Mouse (Mus musculus) embryo, embryonic 9.5 days (tissue): ENCODE data around the gene Tgm4.

ENCODE experiments used
- DNase-seq: peaks from one replicate; pipeline ENCODE4 v3.0.0-alpha.2; 2017; ENCODE audit errors: extremely low spot score

Tgm4 gene

DNA sequence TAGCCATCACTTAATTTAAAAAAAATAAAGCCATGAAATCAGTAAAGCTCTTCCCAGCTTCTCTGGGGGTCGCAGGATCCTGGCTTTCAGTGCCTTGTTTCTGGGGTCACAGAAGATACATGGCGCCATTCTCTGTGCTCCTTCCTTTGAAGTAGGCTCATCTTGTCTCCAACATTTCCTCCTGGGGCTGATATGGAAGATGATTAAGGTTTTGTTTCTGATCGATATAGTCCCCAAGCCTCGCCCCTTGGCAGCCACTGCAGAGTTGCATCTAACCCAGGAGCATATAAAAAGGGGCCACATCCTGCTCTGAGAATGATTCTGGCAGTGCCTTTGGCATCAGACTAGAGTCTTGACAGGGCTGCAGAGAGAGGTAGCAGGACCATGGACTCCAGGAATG is at the start of gene Tgm4:
Gene Tgm4, plus strand, starts transcription at position 301 of the 400 bp plus-strand sequence.
- no peak for DNase-seq

DNA sequence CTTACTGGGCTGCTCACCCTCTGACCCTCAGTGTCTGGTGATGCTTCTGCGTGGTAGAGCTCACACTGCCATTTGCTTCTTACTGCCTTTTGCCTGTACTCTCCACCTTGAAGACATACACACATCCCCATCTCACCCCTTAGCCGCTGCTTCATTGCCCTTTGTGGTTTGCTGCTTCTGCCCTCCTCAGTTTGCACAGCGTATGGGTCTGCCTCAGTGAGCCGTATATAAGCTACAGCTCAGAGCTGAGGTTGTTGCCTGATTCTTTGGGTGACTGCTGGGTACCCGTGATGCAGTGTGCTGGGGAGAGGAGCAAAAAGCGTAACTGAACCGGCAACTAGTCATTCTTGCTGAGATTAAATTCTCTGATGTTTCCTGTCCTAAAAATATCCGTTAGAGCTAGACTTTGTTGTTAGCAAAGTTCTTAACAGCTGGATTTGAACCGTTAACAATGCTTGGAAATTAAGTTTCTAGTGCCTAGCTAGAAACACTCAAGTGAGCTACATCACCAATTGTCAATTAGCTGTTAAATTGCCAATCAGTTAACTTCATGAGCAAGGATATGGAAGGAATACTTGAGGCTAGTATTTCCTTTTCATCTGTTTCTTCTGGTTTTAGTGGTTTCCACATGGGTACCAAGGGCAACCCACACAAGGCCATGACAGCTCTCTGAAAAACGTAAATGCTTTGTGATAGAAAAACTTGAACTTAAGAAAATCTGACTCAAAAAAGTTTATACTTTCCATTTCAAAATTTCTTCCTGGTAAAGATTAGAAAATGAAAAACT is 35.9 kb upstream of the Tgm4 start:
- no peak for DNase-seq

- DNase-seq = no peak
These were observed 35.3 kb upstream of the Tgm4 start for GRCm38 (mm10) chr9:122999193-122999586.

DNA sequence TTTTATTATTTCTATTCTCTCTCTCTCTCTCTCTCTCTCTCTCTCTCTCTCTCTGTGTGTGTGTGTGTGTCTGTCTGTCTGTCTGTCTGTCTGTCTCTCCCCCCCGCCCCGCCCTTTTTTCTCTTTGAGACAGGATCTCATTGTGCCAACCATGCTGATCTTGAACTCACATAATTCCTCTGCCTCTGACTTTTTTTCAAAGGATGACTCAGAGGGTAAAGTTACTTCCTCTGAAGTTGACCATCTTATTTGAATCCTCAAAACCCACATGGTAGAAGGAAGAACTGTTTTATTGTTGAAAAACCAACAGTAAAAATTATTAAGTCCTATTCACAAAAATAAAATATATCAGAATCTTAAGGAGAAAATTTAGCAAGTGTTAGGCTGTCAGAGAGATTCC is 29.8 kb upstream of the Tgm4 start:
- no peak for DNase-seq

GRCm38 (mm10) chr9:123006071-123006470 is 28.5 kb upstream of the Tgm4 start:
- no peak for DNase-seq

DNA sequence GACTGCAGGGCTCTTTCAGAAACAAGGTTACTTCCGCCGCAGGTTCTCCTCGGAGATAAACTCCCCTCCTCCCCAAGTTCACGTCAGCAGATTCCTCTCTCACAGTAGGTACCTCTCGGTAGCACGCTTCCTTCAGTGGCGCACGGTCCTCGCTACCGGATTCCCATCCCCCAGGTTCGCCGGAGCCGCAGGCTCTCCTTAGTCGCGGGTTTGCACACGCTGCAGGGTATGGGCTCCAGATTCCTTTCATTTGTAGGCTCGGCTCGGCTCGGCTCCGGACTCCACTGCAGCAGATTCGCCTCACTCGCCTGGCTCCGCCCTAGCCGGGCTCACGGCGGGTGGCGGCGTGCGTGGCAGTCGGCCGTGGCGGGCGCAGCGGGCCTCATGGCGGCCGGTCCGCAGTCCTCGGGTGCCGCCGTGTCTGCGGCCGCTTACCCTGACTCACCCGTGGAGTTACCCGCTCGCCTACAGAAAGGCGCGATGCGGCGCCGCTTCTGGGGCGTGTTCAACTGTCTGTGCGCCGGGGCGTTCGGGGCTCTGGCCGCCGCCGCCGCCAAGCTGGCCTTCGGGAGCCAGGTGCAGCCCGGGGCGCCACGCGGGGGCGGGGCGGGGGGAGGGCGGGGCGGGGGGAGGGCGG is 13.4 kb upstream of the Tgm4 start, which contains the start of gene Tmem42:
Gene Tmem42, plus strand, starts transcription at position 332 of the 637 bp plus-strand sequence.
- peak; percentile 90 for DNase-seq

DNA sequence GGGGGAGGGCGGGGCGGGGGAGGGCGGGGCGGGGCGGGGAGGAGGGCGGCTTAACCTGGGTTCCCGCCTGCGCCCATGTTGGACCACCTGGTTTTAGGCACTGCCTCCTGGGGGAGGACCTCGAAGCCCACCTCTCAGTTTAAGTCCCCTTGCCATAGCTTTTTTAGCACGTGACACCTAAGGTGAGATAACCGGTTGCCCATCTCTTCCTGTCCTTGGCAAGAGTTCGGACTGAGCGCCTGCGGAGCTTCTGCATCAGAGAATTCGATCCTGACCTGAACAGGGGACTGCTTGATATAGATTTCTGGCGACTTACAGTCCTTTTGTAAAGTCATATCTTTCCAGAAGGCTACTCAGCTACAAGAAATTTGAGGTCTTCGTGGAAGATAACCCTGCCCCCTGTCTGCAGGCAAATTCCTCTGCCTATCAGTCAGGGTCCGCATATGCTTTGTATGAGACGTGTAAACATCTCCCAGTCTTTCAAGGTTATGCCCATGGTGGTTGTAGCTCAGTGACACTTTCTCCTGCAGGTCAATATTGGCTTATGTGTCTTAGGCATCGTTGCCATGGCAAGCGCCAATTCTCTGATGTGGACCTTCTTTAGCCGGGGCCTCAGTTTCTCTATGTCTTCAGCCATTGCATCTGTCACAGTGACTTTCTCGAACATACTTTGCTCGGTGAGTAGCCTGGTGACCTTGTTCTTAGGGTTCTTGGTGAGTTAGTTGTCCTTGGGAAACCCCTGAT is 12.7 kb upstream of the Tgm4 start:
- no peak for DNase-seq

DNA sequence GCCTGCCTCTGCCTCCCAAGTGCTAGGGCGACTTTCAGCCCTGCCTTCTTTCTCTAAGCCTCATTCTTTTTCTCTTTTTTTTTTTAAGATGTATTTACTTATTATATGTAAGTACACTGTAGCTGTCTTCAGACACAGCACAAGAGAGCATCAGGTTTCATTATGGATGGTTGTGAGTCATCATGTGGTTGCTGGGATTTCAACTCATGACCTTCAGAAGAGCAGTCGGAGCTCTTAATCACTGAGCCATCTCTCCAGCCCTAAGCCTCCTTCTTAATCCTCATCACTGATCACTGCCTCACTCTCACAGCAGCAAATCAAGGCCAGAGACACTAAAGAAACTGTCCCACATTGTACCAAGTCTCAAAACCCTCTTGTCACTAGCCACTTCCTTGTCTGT is 10.3 kb upstream of the Tgm4 start:
- no peak for DNase-seq

DNA sequence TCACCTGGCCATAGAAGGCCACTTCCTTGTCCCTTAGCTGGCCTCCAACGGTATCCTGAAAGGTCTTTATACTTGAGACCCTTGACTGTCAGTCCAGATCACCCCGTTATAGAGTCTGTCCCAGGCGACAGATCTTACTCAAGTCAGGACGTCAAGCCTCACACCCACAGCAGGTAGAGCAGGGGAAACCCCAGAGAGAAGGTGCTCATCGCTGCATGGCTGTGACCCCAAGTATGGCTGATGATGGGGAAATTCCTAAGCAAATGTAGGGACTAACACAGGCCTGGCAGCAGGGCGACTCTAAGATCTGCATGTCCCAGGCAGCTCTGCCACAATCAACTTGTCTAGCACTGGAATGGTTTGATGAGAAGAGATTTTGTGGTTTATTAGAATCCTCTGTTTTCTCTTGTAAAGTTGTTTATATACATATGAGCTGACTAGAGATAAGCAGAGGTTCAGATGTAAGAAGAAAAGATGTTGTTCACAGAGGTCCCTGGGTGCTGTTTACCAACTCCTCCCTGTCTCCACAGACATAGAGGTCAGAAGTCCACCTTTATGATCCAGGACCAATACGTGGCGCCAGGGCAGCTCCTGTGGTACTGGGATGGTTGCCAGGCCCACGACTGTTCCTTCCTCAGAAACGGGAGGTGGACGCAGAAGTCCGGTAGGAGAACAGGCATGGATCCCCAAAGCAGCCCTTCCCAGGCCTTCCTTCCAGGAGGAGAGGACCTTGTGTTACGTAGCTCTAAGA is 2.9 kb upstream of the Tgm4 start:
- DNase-seq = no peak

DNA sequence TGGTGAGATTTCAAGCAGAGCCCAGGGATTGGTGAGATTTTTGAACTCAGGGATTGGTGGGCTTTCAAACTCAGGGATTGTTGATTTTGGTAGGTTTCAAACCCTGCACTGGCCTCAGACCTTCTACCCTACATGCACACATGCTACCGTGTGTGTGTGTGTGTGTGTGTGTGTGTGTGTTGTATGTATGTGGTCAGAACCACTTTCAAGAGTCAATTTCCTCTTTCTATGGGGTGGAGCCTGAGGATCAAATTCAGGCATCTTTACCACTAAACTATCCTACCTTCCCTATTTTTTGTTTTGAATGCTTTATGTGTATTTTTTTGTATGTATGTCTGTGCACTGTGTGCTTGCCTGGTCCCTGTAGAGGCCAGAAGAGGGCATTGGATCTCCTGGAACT is 13.1 kb downstream of the Tgm4 start:
- no peak for DNase-seq

- no peak for DNase-seq
These were observed 24.3 kb downstream of the Tgm4 start for GRCm38 (mm10) chr9:123058724-123059292.

DNA sequence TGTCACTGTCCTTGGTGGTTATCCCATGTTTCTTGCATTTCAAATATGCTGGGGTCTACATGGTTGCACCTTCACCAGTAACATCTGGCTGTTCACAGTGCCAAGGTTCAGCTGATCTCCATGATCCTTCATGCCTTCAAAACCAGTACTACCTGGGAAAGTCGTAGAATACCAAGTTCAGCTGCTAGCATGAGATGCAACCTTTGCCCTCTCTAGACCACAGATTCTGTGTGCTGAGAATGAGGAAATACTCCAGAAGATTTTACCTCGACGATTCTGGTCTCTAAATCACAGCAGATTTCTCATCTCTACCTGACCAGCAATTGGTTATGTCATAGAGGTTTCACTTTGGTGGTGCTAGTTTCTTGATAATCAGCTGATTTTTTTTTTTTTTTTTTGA is 25.6 kb downstream of the Tgm4 start:
- no peak for DNase-seq

DNA sequence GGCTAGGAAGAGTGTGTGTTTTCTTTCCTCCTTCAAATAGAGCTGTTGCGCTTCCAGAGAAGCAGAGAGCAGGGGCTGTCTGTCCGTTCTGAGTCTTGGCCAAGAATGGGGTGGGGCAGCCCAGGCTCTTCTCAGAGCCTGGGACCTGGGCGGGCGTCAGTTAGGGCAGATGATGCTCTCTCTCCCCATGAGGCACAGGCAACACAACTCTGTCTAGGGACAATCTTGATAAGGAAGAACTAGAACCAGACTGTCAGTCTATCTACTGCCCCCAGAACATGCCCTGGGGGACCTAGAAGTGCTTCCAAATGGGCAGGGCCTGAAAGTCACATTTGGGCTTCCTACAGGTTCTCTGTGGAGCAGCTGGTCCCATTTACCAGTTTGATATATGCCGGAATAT is 44.6 kb downstream of the Tgm4 start:
- DNase-seq = no peak

DNA sequence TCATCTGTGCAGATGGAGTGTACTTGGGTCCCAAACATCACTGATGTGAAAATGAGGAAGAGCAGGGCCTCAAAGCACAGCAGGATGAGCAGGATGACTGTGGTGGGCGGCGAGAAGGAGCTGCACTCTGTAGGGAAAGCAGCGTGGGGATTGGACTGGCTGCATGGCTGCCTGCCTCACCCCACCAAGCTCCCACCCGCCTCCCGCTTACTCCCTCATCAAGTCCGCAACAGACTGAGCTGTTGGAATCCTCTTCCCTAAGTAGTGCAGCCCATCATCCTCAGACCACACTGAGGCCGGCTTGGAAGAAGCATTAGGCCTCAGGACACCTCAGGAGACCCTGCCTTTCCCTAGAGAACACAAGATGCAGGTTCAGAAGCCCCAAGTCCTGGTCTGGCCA is 45.8 kb downstream of the Tgm4 start:
- no peak for DNase-seq

DNA sequence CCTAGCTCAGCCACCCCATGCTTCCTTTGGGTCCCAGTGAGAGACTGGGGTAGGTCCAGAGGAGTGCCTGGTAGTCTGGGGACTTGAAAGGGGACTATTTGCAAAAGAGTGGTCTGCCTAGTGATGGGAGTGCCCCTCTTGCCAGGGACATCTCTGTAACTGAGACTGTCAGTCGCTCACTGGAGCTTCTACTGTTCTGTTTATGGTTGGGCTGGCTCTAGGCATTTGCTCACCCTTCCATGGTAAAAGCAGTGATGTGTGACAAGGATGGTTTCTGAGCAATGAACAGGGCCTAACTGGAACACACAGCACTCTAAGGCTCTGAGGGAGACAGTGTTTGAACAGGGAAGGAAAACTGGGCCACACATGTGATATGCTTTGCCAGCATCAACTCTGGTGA is 46.3 kb downstream of the Tgm4 start:
- no peak for DNase-seq

- no peak for DNase-seq
These were observed 50.8 kb downstream of the Tgm4 start for GRCm38 (mm10) chr9:123085373-123085772.

- no peak for DNase-seq
These were observed 53.0 kb downstream of the Tgm4 start for GRCm38 (mm10) chr9:123087558-123087957.

DNA sequence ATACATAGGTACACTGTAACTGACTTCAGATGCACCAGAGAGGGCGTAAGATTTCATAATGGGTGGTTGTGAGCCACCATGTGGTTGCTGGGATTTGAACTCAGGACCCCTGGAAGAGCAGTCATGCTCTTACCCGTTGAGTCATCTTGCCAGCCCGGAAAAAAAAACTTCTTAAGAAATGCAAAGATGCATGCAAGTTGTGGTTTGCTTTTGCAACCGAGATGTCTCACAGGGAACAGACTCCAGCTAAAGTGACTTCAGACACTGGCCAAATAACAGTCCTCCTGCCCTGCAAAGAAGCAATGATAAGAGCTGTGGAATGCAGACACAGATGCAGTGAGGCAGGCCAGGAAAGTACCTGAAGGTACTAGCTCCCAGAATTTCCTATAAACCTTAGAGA is 56.3 kb downstream of the Tgm4 start:
- no peak for DNase-seq

DNA sequence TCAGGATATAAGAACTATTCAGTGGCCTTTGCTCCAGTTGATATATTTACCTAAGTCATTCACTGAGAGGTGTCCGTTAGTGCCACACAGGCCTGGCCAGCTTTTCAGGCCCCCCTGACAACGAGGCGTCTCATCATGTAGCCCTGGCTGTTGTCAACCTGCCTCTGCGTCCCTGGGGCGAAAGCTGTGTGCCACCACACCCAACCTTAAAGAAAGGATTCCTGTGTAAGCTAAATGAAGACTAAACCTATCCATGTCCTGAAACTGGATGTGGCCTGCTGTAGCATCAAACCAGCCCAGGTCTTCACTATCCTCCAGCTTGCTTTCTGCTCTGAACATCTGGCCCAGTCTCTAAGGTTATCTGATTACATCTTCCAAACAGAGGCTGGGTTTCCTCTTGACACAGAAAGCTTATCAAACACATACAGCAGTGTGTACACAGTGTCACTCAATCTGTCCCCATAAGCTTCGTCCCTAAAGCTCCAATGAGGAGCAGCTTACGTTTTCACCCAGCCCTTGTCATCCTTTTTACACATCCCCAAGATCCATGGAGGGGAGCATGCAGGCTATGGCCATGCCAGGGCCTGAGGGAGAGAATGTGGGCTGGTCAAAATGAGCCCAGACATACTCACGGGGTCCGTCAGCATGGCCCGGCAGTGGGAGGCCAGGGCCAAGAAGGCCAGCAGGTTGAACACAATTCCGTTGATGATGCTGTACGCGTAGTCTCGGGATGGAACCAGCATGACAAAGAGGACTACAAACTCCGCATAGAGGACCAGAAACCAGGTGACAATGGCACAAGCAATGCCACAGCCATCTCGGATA is 65.3 kb downstream of the Tgm4 start:
- no peak for DNase-seq

- DNase-seq = no peak
These were observed 68.9 kb downstream of the Tgm4 start for GRCm38 (mm10) chr9:123103425-123103824.

DNA sequence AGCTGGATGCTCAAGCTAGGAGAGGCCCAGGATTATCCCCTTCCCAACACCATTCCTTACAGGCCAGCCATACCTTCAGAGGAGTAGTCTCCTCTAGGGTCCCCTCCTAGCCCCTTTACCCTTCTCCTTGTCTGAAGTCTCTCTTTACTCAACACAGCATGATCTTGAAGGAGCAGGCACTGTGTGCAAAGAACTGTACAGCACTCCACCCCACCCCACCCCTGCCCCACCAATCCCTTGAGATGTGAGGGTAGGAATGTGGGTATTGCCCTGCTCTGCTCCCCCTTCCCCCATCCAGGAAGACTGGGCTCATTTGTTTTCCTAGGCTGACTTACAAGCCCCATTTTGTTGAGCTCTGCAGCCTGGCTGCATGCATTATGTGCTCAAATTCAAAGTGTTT is 69.8 kb downstream of the Tgm4 start:
- no peak for DNase-seq
